Mouse (Mus musculus): ENCODE results near the gene Khdc4. TPM values are rescaled to one million over a fixed set of nuclear protein-coding genes. Genes with fewer than 3 reads are reported as not detected.

Gene Khdc4
- total RNA-seq, 2 experiments from 2014 or later, result 55.1 to 55.5 TPM

- peak in 1 of 2 experiments; percentile 9 for DNase-seq (ENCODE audit: low spot score in 2 of 2)
- Histone ChIP-seq H3K4me3 (no peak overlapping the region), H3K27ac (no peak overlapping the region)
- TF ChIP-seq CTCF (conservative IDR thresholded peaks at IDR 0.05), result no peak
Measured at GRCm38 (mm10) chr3:88649967-88650366, 35.6 kb upstream of the Khdc4 start.

DNA sequence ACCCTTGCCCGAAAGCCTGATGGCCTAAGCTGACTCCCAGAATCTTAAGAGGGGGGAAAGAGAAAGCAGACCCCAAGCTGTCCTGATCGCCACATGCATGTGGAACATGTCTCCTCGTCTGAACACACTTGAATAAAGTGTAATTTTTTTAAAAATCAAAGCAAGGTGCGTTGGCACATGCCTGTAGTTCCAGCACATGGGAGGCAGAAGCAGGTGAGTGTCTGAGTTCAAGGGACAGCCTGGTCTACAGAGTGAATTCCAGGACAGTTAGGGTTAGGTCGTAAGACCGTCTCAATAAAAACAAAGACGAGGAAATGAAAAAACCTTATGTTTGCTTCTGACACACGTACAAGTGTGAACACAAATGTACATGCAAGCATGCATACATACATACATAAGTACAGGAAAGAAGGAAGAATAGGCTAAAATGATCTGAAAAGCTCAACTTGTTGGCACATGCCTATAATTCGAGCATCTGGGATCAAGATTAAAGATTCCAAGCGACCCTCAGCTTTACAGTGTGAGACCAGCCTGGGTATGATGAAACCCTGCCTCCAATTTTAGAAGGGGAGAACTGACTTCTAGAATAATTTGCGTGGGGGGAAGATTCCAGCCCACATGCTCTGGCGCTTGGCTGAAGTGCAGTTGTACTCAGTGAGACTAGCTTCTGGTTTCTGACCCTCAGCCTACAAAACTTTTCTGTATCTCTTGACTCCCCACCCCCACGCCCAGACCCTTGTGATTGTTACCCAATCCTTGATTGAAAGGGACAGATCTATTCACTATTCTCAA is 34.7 kb upstream of the Khdc4 start:
- Histone ChIP-seq H3K4me3 (no peak overlapping the region), H3K27ac (no peak overlapping the region)
- peak in 1 of 2 experiments; percentile 10 for DNase-seq (ENCODE audit: low spot score in 2 of 2)
- TF ChIP-seq CTCF (conservative IDR thresholded peaks at IDR 0.05), result no peak

DNA sequence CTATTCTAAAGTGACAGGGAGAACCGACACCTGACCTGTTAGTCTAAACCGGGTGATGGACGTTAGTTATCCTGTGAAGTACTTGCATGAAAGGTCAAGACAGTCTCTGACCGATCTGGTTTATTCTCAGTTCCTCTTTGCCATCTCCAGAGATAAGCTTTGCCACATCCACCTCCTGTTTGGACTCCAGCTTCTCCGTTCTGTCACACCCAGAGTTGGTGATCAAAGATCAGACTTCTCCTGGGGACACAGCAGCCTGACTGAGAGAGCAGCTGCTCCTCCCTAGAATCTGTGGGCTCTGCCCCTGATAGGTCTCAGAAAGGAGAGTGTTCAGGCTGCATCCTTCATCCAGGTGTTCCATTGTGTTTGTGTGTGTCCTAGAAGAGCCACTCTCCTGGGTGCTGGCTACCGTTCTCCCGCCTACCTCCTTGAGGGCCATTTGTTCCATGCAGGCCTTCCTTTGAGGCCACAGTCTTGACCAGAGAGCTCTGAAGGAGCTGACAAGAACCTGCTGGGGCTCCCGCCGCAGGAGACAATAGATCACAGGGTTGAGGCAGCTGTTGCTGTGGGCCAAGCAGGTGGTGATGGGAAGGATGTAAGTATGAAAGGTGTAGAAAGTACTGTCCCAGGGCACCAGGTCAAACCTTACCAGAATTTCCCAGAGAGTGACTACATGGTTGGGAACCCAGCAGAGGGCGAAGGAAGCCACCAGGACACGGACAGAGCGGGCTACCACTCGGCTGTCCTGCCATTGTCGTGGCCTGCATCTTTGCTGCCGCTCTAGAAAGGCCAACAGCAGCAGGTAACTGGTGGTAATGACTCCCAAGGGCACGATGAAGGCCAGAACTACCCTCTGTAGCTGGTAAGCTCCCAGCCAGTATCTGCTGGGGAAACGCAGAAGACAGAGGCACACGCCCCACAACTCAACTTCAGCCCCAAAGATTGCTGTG is 33.7 kb upstream of the Khdc4 start:
- H3K4me3 ChIP-seq, result no peak overlapping the region
- peak in 1 of 2 experiments; percentile 9 for DNase-seq (ENCODE audit: low spot score in 2 of 2)
- no peak for TF ChIP-seq CTCF (conservative IDR thresholded peaks at IDR 0.05)
- H3K27ac ChIP-seq, result no peak overlapping the region

- Histone ChIP-seq H3K27ac (no peak within 1 kb of the TSS), H3K4me3 (no peak within 1 kb of the TSS)
- no peak for TF ChIP-seq CTCF (conservative IDR thresholded peaks at IDR 0.05)
- DNase-seq (ENCODE audit: low spot score in 2 of 2), result no peak
Measured at GRCm38 (mm10) chr3:88652846-88653515, 32.6 kb upstream of the Khdc4 start, which contains the start of gene Rxfp4. Gene Rxfp4, minus strand, starts transcription at chr3:88653142.

GRCm38 (mm10) chr3:88653516-88654370 is 31.9 kb upstream of the Khdc4 start:
- DNase-seq (ENCODE audit: low spot score in 2 of 2), result no peak
- no peak overlapping the region for H3K27ac ChIP-seq
- no peak for TF ChIP-seq CTCF (conservative IDR thresholded peaks at IDR 0.05)
- H3K4me3 ChIP-seq, result no peak overlapping the region

DNA sequence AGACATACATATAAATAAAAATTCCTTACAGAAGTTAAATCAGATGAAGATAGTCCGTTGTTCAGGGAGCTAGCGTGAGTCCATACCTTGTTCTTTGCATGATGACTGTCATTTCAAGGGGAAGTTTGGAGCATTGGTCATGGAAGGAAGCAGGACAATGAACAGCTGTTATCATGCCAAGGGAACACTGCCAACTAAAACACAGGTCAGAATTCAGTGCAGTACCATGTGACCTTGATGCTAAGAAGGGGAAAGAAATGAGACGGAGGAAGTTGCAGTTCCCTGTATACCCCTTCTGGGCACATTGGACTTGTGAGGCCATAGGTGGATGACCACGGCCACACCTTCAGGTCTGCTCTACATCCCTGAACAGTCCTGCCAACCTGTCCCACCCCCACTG is 31.0 kb upstream of the Khdc4 start:
- no peak overlapping the region for H3K27ac ChIP-seq
- H3K4me3 ChIP-seq, result no peak overlapping the region
- no peak for TF ChIP-seq CTCF (conservative IDR thresholded peaks at IDR 0.05)
- DNase-seq (ENCODE audit: low spot score in 2 of 2), result no peak

- Histone ChIP-seq H3K4me3 (no peak overlapping the region), H3K27ac (no peak overlapping the region)
- DNase-seq (ENCODE audit: low spot score in 2 of 2), result no peak
- no peak for TF ChIP-seq CTCF (conservative IDR thresholded peaks at IDR 0.05)
Measured at GRCm38 (mm10) chr3:88655619-88656018, 30.0 kb upstream of the Khdc4 start.

DNA sequence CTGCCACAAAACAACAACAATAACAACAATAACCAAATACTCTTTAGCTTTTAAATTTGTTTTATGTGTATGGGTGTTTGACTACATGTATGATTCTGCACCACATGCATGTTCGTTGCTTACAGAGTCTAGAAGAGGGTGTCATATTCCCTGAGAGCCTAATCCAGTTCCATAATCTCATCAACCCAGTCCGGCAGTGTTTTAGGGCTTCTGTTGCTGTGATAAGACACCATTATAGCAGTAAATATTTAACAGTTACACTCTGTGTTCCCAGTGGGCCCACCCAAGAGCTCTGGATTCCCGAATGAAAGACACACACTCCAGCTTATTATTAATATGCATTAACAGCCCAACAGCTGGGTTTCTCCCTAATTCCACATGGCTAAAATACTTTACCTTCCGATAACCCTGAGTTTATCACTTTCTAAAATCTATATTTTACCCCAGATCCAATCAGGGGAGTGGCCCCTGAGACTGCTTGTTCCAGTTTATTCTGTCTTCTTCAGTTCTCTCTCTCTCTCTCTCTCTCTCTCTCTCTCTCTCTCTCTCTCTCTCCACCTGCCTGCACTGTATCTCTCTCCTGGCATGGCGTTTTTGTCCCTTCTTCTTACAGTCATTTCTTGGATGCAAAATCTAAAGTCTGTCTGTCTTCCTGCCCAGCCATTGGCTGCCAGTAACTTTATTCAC is 27.0 kb upstream of the Khdc4 start:
- no peak for DNase-seq (ENCODE audit: low spot score in 2 of 2)
- Histone ChIP-seq H3K4me3 (no peak overlapping the region), H3K27ac (no peak overlapping the region)
- TF ChIP-seq CTCF (conservative IDR thresholded peaks at IDR 0.05), result no peak

- no peak for DNase-seq (ENCODE audit: low spot score in 2 of 2)
- Histone ChIP-seq H3K4me3 (no peak overlapping the region), H3K27ac (no peak overlapping the region)
- no peak for TF ChIP-seq CTCF (conservative IDR thresholded peaks at IDR 0.05)
Measured at GRCm38 (mm10) chr3:88659798-88660197, 25.8 kb upstream of the Khdc4 start.

- DNase-seq (ENCODE audit: low spot score in 2 of 2), result no peak
- peak; percentile 27; the same call in 1 of the 2 replicates for TF ChIP-seq CTCF (conservative IDR thresholded peaks at IDR 0.05)
- Histone ChIP-seq H3K27ac (no peak overlapping the region), H3K4me3 (no peak overlapping the region)
Measured at GRCm38 (mm10) chr3:88664095-88664494, 21.5 kb upstream of the Khdc4 start.

GRCm38 (mm10) chr3:88677399-88677798 is 8.2 kb upstream of the Khdc4 start:
- peak; percentile 61 to 68 for DNase-seq (ENCODE audit: low spot score in 2 of 2)
- peak; percentile 83 for TF ChIP-seq CTCF (conservative IDR thresholded peaks at IDR 0.05)
- Histone ChIP-seq H3K27ac (no peak overlapping the region), H3K4me3 (peak overlapping the region; percentile 23)

Measured in layer of hippocampus, adult 2 months (tissue).